Mouse (Mus musculus) cerebellum, adult 2 months (tissue): ENCODE data around the gene Hebp2. TPM values are rescaled to one million over a fixed set of nuclear protein-coding genes. Genes with fewer than 3 reads are reported as not detected.

ENCODE experiments used
- DNase-seq, 2 experiments: peaks; one replicate each; pipeline ENCODE4 v3.0.0; 2021
- H3K27ac ChIP-seq: fragments of 200-500 bp; 2 replicates; pipeline ENCODE4 v1.5.1; 2012; ENCODE audit warnings: low read length, control low read depth, inconsistent platforms; ENCODE audit not compliant: insufficient read depth
- H3K27me3 ChIP-seq: fragments of 200-500 bp; 2 replicates; pipeline ENCODE4 v1.6.1; 2012; ENCODE audit warnings: inconsistent platforms, mild to moderate bottlenecking, low read length, moderate library complexity; ENCODE audit not compliant: control insufficient read depth, insufficient read depth
- H3K4me1 ChIP-seq: fragments of 200-500 bp; 2 replicates; pipeline ENCODE4 v1.6.1; 2011; ENCODE audit warnings: low read length; ENCODE audit not compliant: control insufficient read depth, insufficient read depth
- H3K4me3 ChIP-seq: fragments of 200-500 bp; replicated peaks from 2 replicates; pipeline ENCODE3; 2011; ENCODE audit warnings: mild to moderate bottlenecking, low read depth, low read length, control low read depth; ENCODE audit not compliant: insufficient read depth
- CTCF ChIP-seq: fragments of 200-500 bp; IDR thresholded peaks from 2 replicates; pipeline ENCODE4 v1.5.1; 2011; ENCODE audit warnings: low read depth, mild to moderate bottlenecking, control low read depth, low read length, moderate library complexity, borderline replicate concordance; ENCODE audit not compliant: insufficient read depth
- POLR2A ChIP-seq: fragments of 200-500 bp; IDR thresholded peaks from 2 replicates; pipeline ENCODE4 v1.6.1; 2011; ENCODE audit warnings: low read length, control low read depth, borderline replicate concordance; ENCODE audit not compliant: insufficient read depth
- WGBS: fragments of 180-500 bp; shearing (Covaris S2); methylation state at CpG from one replicate; pipeline ENCODE4 v1.1.7; 2018; 5-methylcytosine and 5-hydroxymethylcytosine counted together
- polyA plus RNA-seq: library from polyadenylated mRNA; depleted of rRNA; stranded (reverse); fragments of >200 nt; gene quantifications from 2 replicates; pipeline ENCODE4 v1.2.3, GENCODE M21; 2012; rRNA removed

Gene Hebp2
- polyA plus RNA-seq, 1 experiment, result 11.1 TPM

- DNase-seq, result no peak
- H3K27me3 ChIP-seq, result no peaks in the 10 kb centered on the region
- H3K27ac ChIP-seq, result no peak overlapping the region
- no peak for TF ChIP-seq CTCF
- no peak for TF ChIP-seq POLR2A
- no peak overlapping the region for H3K4me3 ChIP-seq
- WGBS, result 70% methylated on average over 6 of the region's 6 CpGs
- no peaks in the 10 kb centered on the region for H3K4me1 ChIP-seq
Measured at GRCm38 (mm10) chr10:18506501-18506946, 39.4 kb downstream of the Hebp2 start.

DNA sequence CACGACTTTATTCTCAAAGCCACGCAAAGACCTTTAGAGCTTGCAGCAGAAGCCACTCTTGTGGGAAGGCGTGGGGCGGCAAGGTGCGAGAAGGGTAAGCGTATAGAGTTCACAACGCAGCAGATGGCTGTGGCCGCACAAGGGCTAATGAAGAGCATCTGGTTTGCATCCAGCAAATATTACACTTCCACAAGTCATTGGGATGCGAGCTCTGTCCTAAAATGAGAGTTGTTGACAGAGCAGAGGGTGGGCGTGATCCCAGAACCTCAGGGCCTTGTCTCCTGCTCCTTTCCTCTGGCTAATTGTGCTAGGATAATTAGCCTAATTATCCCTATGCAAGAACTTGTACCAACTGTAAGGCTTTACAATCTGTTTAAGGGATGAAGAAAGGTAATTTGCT lies 40.2 kb downstream of the Hebp2 start:
- Histone ChIP-seq H3K4me3 (no peak overlapping the region), H3K27ac (no peak overlapping the region), H3K4me1 (no peaks in the 10 kb centered on the region), H3K27me3 (no peaks in the 10 kb centered on the region)
- TF ChIP-seq POLR2A (no peak), CTCF (no peak)
- no peak for DNase-seq
- 82% methylated on average over 10 of the region's 10 CpGs for WGBS

GRCm38 (mm10) chr10:18501997-18502396 lies 43.9 kb downstream of the Hebp2 start:
- WGBS, result 67% methylated on average over 3 of the region's 3 CpGs
- Histone ChIP-seq H3K4me1 (no peaks in the 10 kb centered on the region), H3K27ac (no peak overlapping the region), H3K27me3 (no peaks in the 10 kb centered on the region), H3K4me3 (no peak overlapping the region)
- no peak for DNase-seq
- TF ChIP-seq CTCF (no peak), POLR2A (no peak)

- DNase-seq, result no peak
- Histone ChIP-seq H3K4me3 (no peak overlapping the region), H3K27ac (no peak overlapping the region), H3K27me3 (no peaks in the 10 kb centered on the region), H3K4me1 (no peaks in the 10 kb centered on the region)
- WGBS, result 42% methylated on average over 7 of the region's 7 CpGs
- TF ChIP-seq POLR2A, result no peak
- TF ChIP-seq CTCF, result no peak
Measured at GRCm38 (mm10) chr10:18497066-18497465, 48.8 kb downstream of the Hebp2 start.

DNA sequence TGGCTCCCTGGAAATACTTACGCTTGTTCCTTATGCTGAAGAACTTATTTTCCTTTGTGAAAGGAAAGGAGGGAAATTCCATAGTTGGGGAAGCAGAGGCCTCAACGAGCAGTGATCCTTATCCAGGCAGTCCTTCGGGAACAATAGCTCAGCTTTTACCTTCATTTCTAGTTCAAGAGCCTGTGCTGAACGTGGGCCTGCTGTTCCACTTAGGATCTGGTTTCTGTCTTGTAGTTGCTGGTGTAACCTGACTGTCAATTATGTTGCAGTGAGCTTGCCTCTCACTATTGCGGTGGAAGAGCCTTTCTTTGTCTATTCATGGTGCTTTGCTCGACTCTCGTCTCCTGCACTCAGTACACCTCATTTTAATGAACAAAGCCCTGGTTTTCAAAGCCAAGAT lies 51.6 kb downstream of the Hebp2 start:
- no peak overlapping the region for H3K27ac ChIP-seq
- TF ChIP-seq CTCF (no peak), POLR2A (no peak)
- no peak overlapping the region for H3K4me3 ChIP-seq
- no peaks in the 10 kb centered on the region for H3K4me1 ChIP-seq
- H3K27me3 ChIP-seq, result no peaks in the 10 kb centered on the region
- 72% methylated on average over 7 of the region's 7 CpGs for WGBS
- DNase-seq, result no peak

- Histone ChIP-seq H3K27me3 (no peaks in the 10 kb centered on the region), H3K4me3 (no peak overlapping the region), H3K27ac (no peak overlapping the region), H3K4me1 (no peaks in the 10 kb centered on the region)
- 93% methylated on average over 11 of the region's 11 CpGs for WGBS
- no peak for TF ChIP-seq POLR2A
- TF ChIP-seq CTCF, result no peak
- no peak for DNase-seq
Measured at GRCm38 (mm10) chr10:18493010-18493894, 52.6 kb downstream of the Hebp2 start.

- no peak for TF ChIP-seq CTCF
- no peak for TF ChIP-seq POLR2A
- no peak for DNase-seq
- no peaks in the 10 kb centered on the region for H3K27me3 ChIP-seq
- no peak overlapping the region for H3K4me3 ChIP-seq
- H3K4me1 ChIP-seq, result no peaks in the 10 kb centered on the region
- H3K27ac ChIP-seq, result no peak overlapping the region
- WGBS, result 88% methylated on average over 4 of the region's 4 CpGs
Measured at GRCm38 (mm10) chr10:18491952-18492351, 53.9 kb downstream of the Hebp2 start.

- WGBS, result 51% methylated on average over 10 of the region's 10 CpGs
- H3K4me3 ChIP-seq, result no peak overlapping the region
- TF ChIP-seq POLR2A, result no peak
- TF ChIP-seq CTCF, result no peak
- H3K4me1 ChIP-seq, result no peaks in the 10 kb centered on the region
- no peak overlapping the region for H3K27ac ChIP-seq
- DNase-seq, result peak; percentile 32 to 48
- H3K27me3 ChIP-seq, result no peaks in the 10 kb centered on the region
Measured at GRCm38 (mm10) chr10:18489936-18490335, 55.9 kb downstream of the Hebp2 start.

Other genes with a start within 250 kb of the Hebp2 start
- gene Nhsl1, start 227.1 kb downstream of the Hebp2 start, polyA plus RNA-seq, result 16.7 and 18.4 TPM in 2 replicates
- 22.0 and 22.4 TPM in 2 replicates for gene Arfgef3, start 197.9 kb upstream of the Hebp2 start, polyA plus RNA-seq
- gene Gm4922, start 240.7 kb upstream of the Hebp2 start, polyA plus RNA-seq, result not detected in 2 replicates